Mouse (Mus musculus) left cerebral cortex, adult 18-20 months (tissue): ENCODE measurements around the gene Lct. TPM values are rescaled to one million over a fixed set of nuclear protein-coding genes. Genes with fewer than 3 reads are reported as not detected.
A peak's percentile ranks its signal among the peaks of the same experiment; 100 is the strongest.
"Not testable (repeated sequence)": the region's sequence is repeated elsewhere in the genome, so short reads cannot be mapped to it uniquely, and the experiment has no call there.

Experiments
- DNase-seq, 2 experiments: peaks; one replicate each; pipeline ENCODE4 v3.0.0; 2021 to 2022; ENCODE audit warnings: low spot score in 2 of 2, mixed read lengths in 1 of 2
- total RNA-seq, 2 experiments: library from RNA; stranded (reverse); gene quantifications; 2 replicates each; pipeline ENCODE4 v1.2.3; 2021

The Lct gene
- total RNA-seq, 2 experiments from 2014 or later = 1.2 to 1.3 TPM

DNA sequence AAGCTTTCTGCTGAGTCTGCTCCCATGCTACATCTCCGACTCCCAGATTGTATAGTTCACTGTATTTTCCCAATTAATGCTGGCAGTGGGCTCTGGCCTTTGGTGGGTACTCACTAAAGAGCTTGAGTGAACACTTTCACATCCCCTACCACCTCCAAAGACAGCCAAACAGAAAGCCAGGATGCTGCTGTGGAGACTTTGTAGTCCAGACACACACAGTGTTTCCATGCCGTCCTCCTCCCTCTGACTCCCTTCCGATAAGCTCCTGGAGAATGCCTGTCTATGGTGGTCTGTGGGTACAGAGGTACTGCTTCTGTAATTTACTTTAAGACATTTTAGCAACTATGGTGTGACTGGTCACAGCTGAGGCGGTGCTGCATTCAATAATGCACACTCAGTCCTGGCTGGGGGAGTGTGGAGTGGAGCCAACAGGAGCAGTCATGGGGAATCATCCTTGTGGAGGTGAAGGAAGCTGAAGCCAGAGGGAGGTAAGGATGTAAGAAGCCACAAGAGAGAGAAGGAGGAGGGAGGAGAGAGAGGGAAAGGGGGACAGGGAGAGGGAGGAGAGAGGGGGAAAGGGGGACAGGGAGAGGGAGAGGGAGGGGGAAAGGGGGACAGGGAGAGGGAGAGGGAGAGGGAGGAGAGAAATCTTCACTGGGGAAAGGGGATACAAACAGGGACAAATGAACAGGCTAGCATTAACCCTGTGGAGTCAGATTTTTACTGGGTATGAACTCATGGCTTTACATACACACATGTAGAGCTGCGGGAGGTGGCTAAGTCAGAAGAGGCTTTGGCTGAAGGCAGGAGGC, 32.2 kb downstream of the Lct start:
- DNase-seq = no peak

DNA sequence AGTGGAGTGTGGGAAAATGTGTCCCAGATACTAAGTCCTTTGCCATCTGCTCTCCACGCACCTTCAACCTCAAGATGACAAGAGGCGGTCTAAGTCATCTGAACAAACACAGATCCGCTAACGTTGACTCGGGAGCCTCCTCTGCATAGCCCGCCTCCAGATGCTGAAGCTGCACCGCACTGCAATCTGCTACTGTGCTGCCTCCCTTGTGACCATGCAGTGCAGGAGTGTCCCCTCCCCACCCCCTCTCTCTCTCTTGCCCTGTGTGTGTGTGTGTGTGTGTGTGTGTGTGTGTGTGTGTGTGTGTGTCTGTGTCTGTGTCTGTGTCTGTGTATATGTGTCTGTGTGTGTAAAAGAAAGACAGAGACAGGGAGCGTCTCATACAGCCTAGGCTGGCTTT, 32.8 kb downstream of the Lct start:
- peak in 1 of 2 experiments; percentile 17 for DNase-seq

GRCm38 (mm10) chr1:128293524-128293923, 34.6 kb downstream of the Lct start:
- DNase-seq = peak in 1 of 2 experiments; percentile 16

DNA sequence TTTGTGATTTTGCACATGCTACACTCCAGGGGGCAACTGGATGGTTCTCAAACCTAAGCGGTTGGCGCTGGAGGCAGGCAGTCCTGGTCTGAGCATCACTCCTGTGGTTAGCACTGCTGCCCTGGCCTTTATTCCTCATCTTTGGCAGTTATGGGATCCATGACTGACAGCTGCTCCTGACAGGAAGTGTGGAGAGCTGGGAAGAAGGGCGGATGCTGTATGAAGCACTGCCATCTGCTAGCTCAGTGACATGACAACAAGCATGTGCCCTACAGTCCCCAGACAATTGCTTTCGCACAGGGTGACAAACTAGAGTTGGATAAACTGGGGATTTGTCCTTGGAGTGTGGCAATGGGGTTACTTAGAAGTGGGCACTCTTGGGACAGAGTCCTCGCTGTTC, 37.8 kb downstream of the Lct start:
- no peak for DNase-seq

DNA sequence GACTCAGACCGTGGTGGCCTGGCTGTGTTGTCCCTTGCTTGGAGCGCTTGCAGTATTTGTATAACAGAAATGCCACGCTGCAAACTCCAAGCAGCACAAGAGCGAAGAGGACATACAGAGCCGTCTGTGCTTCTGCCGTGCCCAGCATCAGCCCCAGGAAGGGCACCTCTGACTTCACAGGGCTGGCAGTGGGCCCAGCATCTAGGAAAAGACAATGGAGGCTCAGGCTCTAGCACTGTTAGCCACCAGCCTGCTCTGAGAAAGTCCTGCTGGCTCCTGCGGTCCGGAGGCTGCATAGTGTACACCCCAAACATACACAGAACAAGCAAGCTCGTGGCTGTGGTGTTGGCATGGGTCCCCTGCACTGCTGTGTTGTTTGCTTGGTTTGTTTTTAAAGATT, 43.0 kb downstream of the Lct start:
- DNase-seq = no peak

GRCm38 (mm10) chr1:128284157-128284690, 43.9 kb downstream of the Lct start:
- DNase-seq = no peak

GRCm38 (mm10) chr1:128282924-128283323, 45.2 kb downstream of the Lct start:
- DNase-seq = no peak

DNA sequence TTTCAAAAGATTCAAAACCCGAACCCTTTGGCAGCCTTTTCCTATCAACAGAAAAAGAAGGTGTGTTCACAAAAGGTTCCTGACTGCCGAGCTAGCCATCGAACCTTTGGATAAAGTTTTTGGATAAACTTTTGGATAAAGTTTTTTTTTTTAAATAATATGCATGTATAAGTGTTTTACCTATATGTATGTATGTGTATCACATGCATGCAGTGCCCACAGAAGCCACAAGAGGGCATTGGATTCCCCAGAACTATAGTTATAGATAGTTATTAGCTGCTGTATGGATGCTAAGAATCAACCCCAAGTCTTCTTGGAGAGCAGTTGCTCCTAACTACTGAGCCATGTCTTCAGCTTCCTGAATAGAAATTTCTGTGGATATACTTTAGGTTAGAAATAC, 46.4 kb downstream of the Lct start:
- DNase-seq = no peak

- no peak for DNase-seq
These were observed 49.6 kb downstream of the Lct start for GRCm38 (mm10) chr1:128278563-128278962.

GRCm38 (mm10) chr1:128275908-128276307, 52.2 kb downstream of the Lct start:
- no peak for DNase-seq

DNA sequence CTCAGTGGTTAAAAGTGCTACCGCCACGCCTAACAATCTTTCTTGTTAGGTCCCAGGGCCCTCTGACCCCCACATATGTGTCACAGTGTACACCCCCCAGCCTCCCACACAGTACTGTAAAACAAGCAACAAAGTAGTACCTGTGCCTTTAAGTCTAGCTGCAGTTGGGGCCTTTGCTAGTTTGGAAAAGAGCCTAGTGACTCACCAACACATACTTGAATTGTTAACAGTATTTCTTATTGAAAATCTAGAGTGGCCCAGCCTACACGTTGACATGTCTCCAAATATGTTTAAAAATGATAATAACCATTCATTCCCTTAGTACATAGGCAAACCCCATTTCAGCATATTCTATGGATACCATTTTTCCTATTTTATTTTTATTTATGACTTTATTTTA, 57.4 kb downstream of the Lct start:
- DNase-seq = no peak

- not testable (repeated sequence) for DNase-seq
These were observed 61.1 kb downstream of the Lct start for GRCm38 (mm10) chr1:128267061-128267460.

- DNase-seq = peak in 1 of 2 experiments; percentile 18
These were observed 83.3 kb downstream of the Lct start for GRCm38 (mm10) chr1:128244727-128245355.

- peak; percentile 91 to 94 for DNase-seq
These were observed 84.0 kb downstream of the Lct start for GRCm38 (mm10) chr1:128243996-128244726.

DNA sequence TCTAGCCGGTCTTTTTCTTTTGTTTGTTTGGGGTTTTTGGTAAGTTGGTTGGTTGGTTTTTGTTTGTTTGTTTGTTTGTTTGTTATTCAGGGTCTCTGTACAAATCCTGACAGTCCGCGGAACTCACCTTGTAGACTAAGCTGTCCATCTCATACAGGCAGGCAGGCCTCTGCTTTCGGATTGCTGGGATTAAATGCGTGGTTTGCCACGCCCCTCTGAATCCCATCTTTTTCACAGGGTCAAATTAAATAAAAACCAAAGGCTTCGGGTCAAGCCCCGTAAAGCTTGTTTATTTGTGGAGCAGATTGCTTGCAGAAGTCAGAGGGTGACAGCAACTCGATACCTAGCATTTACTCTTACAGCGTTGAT, 84.5 kb downstream of the Lct start, which contains the start of gene Ubxn4:
Gene Ubxn4, plus strand, starts transcription at position 338 of the 369 bp plus-strand sequence.
- no peak for DNase-seq

DNA sequence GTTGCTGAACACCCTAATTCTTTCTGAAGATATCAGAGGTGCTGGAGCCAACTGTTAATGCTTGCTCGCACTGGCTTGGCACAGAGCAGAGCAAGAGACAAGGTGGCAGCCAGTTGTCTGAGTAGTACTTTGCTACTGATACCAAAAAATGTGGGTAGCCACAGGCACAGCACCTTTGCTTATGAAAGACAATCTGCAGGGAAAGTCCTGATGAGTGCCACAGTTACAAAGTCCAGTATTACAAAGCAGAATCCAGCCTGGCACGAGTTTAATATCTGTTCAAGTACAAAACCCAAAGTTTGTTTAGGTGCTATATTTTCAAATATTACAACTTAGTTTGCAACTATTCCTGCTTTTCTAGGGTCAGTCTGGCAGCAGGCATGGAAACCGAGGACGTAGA, 92.9 kb downstream of the Lct start:
- DNase-seq = no peak

Other genes with a start within 250 kb of the Lct start
- 1 to 10 TPM; 6.9 to 7.4 TPM for gene Zranb3, start 225.3 kb downstream of the Lct start, total RNA-seq
- 100 to 1,000 TPM; 409 to 438 TPM for gene R3hdm1, start 225.0 kb downstream of the Lct start, total RNA-seq
- gene Ubxn4, start 84.4 kb downstream of the Lct start, total RNA-seq = 10 to 100 TPM; 47.0 to 47.9 TPM
- 1 to 10 TPM; 5.4 to 6.7 TPM for gene Mcm6, start 31.3 kb upstream of the Lct start, total RNA-seq
- gene Dars, start 89.0 kb upstream of the Lct start, total RNA-seq = 10 to 100 TPM; 52.3 to 56.0 TPM